Mouse (Mus musculus): ENCODE data around the gene Eif2b3. TPM values are rescaled to one million over a fixed set of nuclear protein-coding genes. Genes with fewer than 3 reads are reported as not detected.

Eif2b3 gene
- total RNA-seq, 2 experiments from 2014 or later, result 19.7 to 20.6 TPM

DNA sequence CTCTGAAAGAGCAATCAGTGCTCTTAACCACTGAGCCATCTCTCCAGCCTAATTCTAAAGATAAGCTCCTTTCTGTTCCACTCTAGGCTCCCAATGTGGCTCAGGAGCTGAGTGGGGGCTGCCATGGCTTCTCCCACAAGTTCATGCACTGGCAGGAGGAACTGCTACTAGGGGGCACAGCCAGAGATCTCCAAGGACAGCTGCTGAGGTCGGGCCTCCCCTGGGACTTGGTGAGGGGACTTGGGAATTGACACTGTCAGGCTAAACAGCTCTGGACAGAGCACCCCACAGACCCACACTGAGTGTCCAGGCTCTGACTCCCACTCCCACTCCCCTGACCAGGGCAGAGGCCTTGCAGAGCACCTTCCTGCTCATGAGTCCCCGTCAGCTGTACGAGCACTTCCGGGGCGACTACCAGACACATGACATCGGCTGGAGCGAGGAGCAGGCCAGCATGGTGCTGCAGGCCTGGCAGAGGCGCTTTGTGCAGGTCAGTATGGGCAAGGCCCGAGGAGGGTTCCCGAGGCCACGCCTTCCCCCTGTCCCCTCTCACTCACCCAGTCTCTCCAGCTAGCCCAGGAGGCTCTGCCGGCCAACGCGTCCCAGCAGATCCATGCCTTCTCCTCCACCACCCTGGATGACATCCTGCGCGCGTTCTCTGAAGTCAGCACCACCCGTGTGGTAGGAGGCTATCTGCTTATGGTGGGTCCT is 88.8 kb downstream of the Eif2b3 start:
- no peak overlapping the region for H3K4me3 ChIP-seq
- H3K27ac ChIP-seq, result no peak overlapping the region
- TF ChIP-seq CTCF (conservative IDR thresholded peaks at IDR 0.05), result no peak
- DNase-seq (ENCODE audit: low spot score in 2 of 2), result no peak

DNA sequence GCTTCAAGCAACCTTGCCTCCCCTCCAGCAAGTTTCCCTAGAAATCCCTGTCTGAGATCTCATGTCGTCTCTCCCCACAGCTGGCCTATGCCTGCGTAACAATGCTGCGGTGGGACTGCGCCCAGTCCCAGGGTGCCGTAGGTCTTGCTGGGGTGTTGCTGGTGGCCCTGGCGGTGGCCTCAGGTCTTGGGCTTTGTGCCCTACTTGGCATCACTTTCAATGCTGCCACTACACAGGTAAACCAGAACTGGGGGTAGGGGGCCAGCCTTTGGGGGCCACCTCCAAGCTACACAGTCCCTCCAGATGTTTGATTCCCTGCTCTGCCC is 89.3 kb downstream of the Eif2b3 start:
- no peak for TF ChIP-seq CTCF (conservative IDR thresholded peaks at IDR 0.05)

DNA sequence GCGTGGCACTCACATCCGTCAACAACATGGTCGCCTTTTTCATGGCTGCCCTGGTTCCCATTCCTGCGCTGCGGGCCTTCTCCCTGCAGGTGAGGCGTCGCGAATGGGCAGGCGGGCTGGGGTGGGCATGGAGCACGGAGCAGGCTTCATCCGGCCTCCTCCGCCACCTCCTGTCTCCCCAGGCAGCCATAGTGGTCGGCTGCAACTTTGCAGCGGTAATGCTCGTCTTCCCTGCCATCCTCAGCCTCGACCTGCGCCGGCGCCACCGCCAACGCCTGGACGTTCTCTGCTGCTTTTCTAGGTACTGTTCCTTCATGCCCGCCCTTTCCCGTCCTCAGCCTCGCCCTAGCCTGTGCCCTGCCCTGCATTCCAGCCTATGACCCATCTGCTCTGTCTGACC is 90.1 kb downstream of the Eif2b3 start:
- Histone ChIP-seq H3K27ac (no peak overlapping the region), H3K4me3 (no peak overlapping the region)
- TF ChIP-seq CTCF (conservative IDR thresholded peaks at IDR 0.05), result no peak
- DNase-seq (ENCODE audit: low spot score in 2 of 2), result no peak

More for the DNA sequence above, 89.3 kb downstream of the Eif2b3 start:
- no peak for DNase-seq (ENCODE audit: low spot score in 2 of 2)
- Histone ChIP-seq H3K4me3 (no peak overlapping the region), H3K27ac (no peak overlapping the region)

DNA sequence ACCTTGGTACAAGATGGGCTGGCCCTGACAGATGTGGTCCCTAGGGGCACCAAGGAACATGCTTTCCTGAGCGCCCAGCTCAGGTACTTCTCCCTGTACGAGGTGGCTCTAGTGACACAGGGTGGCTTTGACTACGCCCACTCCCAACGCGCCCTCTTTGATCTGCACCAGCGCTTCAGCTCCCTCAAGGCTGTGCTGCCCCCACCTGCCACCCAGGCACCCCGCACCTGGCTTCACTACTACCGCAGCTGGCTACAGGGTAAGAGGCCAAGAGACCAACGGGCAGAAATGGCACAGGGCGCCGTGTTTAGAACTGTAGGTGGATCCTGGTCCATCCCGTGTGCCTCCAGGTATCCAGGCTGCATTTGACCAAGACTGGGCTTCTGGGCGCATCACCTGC is 91.0 kb downstream of the Eif2b3 start:
- Histone ChIP-seq H3K27ac (no peak overlapping the region), H3K4me3 (no peak overlapping the region)
- no peak for TF ChIP-seq CTCF (conservative IDR thresholded peaks at IDR 0.05)
- no peak for DNase-seq (ENCODE audit: low spot score in 2 of 2)

DNA sequence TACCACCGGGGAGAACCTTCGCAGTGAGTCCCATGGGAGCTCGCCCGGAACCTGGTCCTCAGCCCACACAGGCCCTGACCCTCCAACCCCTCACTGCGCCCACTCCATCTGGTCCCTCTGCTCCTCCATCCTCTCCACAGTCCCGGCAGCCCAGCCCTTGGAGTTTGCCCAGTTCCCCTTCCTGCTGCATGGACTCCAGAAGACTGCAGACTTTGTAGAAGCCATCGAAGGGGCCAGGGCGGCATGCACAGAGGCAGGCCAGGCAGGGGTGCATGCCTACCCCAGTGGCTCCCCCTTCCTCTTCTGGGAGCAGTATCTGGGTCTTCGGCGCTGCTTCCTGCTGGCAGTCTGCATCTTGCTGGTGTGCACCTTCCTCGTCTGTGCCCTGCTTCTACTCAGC is 91.8 kb downstream of the Eif2b3 start:
- H3K4me3 ChIP-seq, result no peak overlapping the region
- TF ChIP-seq CTCF (conservative IDR thresholded peaks at IDR 0.05), result no peak
- H3K27ac ChIP-seq, result no peak overlapping the region
- DNase-seq (ENCODE audit: low spot score in 2 of 2), result no peak

DNA sequence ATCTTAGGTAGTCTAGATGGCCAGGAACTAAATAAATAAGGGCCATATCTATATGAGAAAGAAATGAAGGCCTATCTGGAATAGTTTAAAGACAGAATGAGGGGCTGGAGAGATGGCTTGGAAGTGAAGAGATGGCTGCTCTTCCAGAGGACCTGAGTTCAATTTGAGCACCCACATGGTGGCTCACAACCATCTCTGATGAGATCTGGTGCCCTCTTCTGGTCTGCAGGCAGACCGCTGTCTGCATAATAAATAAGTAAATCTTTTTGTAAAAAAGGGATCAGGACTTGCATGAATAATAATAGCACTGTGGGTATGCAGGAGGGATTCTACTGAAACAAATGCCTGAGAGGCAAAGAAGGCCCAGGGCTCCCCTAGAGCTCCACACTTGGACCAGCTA is 94.0 kb downstream of the Eif2b3 start:
- DNase-seq (ENCODE audit: low spot score in 2 of 2), result no peak
- TF ChIP-seq CTCF (conservative IDR thresholded peaks at IDR 0.05), result peak; percentile 48
- Histone ChIP-seq H3K27ac (no peak overlapping the region), H3K4me3 (no peak overlapping the region)

DNA sequence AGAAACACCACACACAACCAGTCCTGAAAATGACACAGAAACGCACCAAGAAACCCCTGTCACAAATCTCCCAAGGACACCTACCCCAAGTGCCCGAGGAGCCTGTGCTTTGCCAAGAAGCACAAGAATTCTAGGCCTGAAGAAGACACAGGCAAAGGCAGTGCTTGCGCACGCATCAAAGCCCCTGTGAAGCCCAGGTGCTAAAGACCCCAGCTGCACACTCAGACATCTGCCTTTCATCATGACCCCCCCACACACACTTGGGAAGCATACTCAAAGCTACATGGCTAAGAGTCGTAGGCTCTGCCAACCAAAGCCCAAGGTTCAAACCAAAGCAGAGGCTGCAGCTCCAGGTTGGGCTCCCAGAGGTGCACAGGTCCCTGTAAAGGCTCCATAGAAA is 96.4 kb downstream of the Eif2b3 start:
- Histone ChIP-seq H3K27ac (no peak overlapping the region), H3K4me3 (no peak overlapping the region)
- no peak for DNase-seq (ENCODE audit: low spot score in 2 of 2)
- TF ChIP-seq CTCF (conservative IDR thresholded peaks at IDR 0.05), result no peak

DNA sequence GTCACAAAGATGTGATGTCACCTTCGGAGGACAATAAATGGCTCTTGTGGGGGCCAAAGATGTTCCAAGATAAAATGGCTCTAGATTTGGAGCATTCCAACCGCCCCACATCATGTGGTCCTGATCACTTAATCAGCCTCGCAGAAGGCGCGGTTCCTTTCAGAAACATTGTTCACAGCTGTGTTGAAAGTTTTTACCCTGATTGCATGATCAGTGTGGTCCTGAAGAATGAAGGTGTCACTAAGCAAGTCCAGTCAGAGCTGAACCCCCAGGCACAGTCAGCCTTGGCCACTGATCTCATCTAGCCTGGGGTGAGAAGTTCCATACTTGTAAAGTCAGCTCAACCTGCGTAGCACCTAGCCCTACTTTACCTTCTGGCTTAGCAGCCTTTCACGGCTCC is 98.7 kb downstream of the Eif2b3 start:
- no peak for TF ChIP-seq CTCF (conservative IDR thresholded peaks at IDR 0.05)
- DNase-seq (ENCODE audit: low spot score in 2 of 2), result no peak
- Histone ChIP-seq H3K4me3 (no peak overlapping the region), H3K27ac (no peak overlapping the region)

DNA sequence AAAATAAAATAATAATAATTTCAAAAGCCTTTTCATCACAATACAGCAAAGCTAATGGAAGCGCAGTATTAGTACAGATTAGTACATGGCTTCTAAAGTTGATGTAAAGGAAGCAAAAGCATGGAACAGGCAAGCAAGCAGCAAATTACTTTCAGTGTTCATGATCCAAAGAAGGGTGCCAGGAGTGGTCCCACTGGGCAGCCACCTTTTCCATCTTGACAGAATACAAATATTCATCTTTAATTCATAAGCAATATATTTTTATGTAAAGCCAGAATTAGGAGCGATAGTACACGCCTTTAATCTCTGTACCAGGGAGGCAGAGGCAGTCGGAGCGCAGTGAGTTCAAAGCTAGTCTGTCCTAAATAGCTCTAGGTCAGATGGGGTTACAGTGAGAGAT is 100.4 kb downstream of the Eif2b3 start:
- Histone ChIP-seq H3K27ac (peak overlapping the region; percentile 97), H3K4me3 (peak overlapping the region; percentile 92)
- DNase-seq (ENCODE audit: low spot score in 2 of 2), result no peak
- TF ChIP-seq CTCF (conservative IDR thresholded peaks at IDR 0.05), result no peak

DNA sequence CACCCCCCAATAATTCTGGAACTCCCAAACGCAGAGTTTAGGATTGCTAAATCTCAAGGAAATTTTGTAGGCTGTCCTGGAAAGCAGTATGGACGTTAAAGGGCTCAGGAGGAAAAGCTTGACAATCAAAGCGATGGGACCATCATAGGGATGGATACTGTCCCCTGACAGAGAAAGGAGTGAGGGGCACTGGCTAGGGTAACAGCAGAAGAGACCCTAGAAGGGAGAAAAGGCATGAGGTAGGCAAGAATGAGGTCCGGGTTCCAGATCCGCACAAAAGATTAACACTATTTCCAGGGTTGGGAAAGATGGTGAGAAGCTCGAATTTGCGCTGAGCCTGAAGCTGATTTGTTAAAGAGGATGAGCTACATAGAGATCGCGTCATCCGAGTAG is 100.8 kb downstream of the Eif2b3 start:
- peak overlapping the region; percentile 97 for H3K27ac ChIP-seq
- no peak for DNase-seq (ENCODE audit: low spot score in 2 of 2)
- no peak for TF ChIP-seq CTCF (conservative IDR thresholded peaks at IDR 0.05)

DNA sequence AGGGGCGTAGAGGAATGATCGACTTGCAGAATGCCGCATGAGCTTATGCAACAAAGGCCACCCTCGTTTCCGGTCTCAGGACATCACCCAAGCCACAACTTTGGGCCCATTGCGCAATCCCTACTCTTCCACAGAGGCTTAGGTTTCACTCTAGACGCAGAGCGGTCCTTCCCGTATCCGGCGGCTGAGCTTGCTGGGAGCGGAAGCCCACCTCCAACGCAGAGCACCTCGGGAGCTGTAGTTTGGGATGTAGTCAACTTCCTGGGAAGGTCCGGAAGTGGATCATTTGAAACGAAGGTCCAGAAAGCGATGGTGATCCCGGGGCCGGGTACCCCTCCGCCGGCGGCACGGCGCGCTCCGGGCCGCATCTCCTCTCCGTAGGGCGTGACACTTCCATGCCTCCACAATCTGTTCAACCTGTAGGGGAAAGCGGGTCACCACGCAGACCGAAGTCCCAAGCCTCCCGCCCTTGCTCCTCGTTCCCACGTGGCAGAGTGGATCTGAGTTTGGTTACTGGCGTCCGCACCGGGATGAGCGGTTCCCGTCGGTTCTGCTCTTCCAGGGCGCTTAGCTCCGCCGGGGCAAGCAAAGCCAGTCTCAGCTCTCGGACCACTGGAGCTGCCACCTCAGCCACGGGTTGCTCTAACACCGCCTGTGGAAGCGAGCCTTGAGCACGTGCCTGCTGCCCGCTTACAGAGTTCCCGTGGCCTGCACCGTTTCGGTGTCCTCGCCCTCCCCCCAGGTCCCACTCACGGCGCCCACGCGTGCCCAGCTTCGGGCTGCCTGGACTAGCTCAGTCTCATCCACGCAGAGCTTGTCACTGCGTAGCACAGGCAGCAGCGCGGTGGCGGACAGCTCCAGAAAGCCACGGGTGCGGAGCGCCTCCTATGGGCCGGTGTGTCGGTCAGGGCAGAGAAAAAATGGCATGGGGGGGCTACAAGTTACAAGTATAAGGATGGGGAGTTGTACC is 101.5 kb downstream of the Eif2b3 start:
- peak; percentile 93 to 97 for DNase-seq (ENCODE audit: low spot score in 2 of 2)
- H3K27ac ChIP-seq, result peak overlapping the region; percentile 97
- TF ChIP-seq CTCF (conservative IDR thresholded peaks at IDR 0.05), result peak; percentile 92
- H3K4me3 ChIP-seq, result peak overlapping the region; percentile 92

More for the DNA sequence above, 100.8 kb downstream of the Eif2b3 start:
- peak overlapping the region; percentile 92 for H3K4me3 ChIP-seq

DNA sequence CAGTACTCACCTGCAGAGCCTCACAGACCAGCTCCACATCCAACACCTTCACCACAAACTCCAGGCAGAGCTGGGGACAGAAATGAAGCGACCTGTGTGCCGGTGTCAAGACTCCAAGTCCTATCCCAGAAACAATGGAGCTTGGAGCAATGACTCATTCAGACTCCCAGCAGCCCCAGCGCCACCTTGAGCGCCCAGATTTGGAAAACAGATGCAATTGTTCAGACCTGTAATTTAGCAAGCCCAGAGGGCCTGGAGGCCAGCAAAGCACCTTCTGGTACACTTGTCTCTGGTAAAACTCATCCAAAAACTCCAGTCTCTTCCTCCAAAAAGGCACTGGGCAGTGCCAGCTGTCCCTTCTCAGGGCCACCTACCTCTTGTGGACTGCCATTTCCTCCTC is 103.0 kb downstream of the Eif2b3 start:
- TF ChIP-seq CTCF (conservative IDR thresholded peaks at IDR 0.05), result no peak
- DNase-seq (ENCODE audit: low spot score in 2 of 2), result no peak
- Histone ChIP-seq H3K27ac (no peak overlapping the region), H3K4me3 (no peak overlapping the region)

DNA sequence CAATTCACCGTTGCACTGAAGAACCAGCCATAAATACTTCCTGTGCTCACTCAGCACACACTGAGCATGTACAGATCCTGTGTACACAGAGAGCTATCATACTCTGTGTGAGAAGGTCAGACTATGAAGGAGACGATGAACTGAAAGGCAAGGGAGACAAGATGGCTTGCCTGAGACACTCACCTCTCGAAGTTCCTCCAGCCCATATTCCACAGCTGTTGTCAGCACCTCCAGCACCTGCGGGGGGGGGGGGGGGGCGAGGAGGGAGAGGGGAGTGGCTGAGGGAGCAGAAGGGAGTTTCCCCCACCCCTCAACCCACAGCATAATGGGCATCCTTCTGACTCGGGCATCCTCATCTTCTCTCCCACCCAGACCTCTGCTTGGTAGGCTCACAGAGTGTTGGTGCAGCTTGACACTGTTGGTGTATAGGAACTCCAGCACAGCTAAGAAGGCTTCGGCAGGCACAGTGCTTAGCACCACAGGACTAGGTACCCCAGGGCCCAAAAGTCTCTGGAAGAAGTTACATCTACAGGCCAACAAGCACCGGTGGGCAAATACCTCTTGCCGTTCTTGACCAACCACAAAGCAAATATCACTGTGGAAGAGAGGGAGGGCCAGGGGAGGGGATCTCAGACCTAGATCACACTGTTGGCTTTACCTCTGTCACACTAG is 104.5 kb downstream of the Eif2b3 start:
- Histone ChIP-seq H3K27ac (no peak overlapping the region), H3K4me3 (no peak overlapping the region)
- no peak for DNase-seq (ENCODE audit: low spot score in 2 of 2)
- TF ChIP-seq CTCF (conservative IDR thresholded peaks at IDR 0.05), result no peak
